Comparison of ENCODE assay signal across 29 mouse cellular contexts in the genomic region with DNA sequence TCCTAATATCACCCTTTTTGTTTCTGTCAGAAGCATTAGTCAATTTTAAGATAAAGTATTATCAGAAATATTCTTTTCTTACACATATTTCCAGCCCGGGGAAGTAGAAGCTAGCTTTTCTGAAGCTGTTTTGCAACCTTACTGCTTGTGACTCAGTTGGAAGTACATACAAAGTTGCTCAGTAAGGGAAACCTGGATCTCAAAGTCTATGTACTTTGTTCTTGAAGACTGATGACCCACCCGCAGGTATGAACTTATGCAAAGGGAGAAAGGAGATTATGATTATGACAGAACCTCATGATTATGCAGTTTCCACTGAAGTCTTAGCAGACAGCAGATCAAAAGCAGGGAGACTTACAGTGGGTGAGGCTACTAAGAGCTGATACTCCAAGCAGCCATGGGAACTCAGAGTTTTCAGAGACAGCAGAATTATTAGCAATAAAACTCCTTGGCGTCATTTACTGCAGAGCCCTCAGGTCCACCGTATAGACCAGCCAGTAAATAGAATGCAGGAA. TPM values are rescaled to one million over a fixed set of nuclear protein-coding genes. Genes with fewer than 3 reads are reported as not detected.
DNase-seq lines count a peak whose midpoint lies in the region; ATAC-seq and TF ChIP-seq lines count a peak whose summit lies in the region.
"Had no signal": no experiment of that assay in that cellular context is flagged by ENCODE, and none has a peak within 500 bp of the region (broad histone marks: within the 10 kb centered on the region; RNA-seq: fewer than 3 reads in every experiment).

No protein-coding gene starts in this region.

- H3K4me3 ChIP-seq in intestine, embryonic 16.5 days (ENCODE audit: low read length), result no peak overlapping the region
- H3K4me3 ChIP-seq in small intestine, adult 2 months (ENCODE audit: low read depth, low read length), result no peak overlapping the region
- H3K4me3 ChIP-seq: embryonic facial prominence, embryonic 12.5 days; erythroblast, embryonic 14.5 days; forebrain, embryonic 12.5 days; forebrain, embryonic 15.5 days; heart, embryonic 12.5 days; heart, embryonic 15.5 days; hindbrain, embryonic 10.5 days; hindbrain, embryonic 13.5 days had no signal

- TF ChIP-seq CTCF in small intestine, adult 2 months (IDR thresholded peaks at IDR 0.05; ENCODE audit: extremely low read depth, insufficient read length, insufficient replicate concordance, low read depth, low read length), result no peak

- no peaks in the 10 kb centered on the region; the same call in 1 of the 2 replicates for H3K27me3 ChIP-seq in intestine, embryonic 16.5 days (replicated peaks; ENCODE audit: control insufficient read depth, insufficient read depth, low read length)
- H3K27me3 ChIP-seq in small intestine, adult 2 months (ENCODE audit: control insufficient read depth, insufficient read depth, low read length), result no peaks in the 10 kb centered on the region
- H3K27me3 ChIP-seq: forebrain, embryonic 15.5 days; heart, embryonic 12.5 days; heart, embryonic 15.5 days had no signal

- H3K36me3 ChIP-seq in intestine, embryonic 16.5 days (ENCODE audit: control insufficient read depth, insufficient read depth, low read length), result no peaks in the 10 kb centered on the region
- no peaks in the 10 kb centered on the region for H3K36me3 ChIP-seq in small intestine, adult 2 months (ENCODE audit: control insufficient read depth, insufficient read depth, low read length)
- H3K36me3 ChIP-seq: embryonic facial prominence, embryonic 12.5 days; forebrain, embryonic 12.5 days; forebrain, embryonic 15.5 days; heart, embryonic 12.5 days; heart, embryonic 15.5 days; hindbrain, embryonic 10.5 days; hindbrain, embryonic 13.5 days had no signal

- peak; percentile 30 for DNase-seq in kidney, adult 9 months
- DNase-seq in kidney, postnatal 10 days, result no peak
- DNase-seq in left cerebral cortex, adult 18-20 months (ENCODE audit: low spot score in 2 of 2), result no peak
- no peak for DNase-seq in ovary, postnatal 36 days (ENCODE audit: low spot score)
- DNase-seq: adrenal gland, adult 2 months; adrenal gland, postnatal 14 days; cerebellum, adult 11-12 months; cerebellum, adult 8-10 months; cerebellum, postnatal 14 days; gastrocnemius, postnatal 25 days; heart, adult 18-20 months; heart, postnatal 10 days; heart, postnatal 36 days had no signal

- H3K27ac ChIP-seq in intestine, embryonic 16.5 days (ENCODE audit: low read length), result peak overlapping the region; percentile 65
- peak overlapping the region; percentile 93 for H3K27ac ChIP-seq in small intestine, adult 2 months (ENCODE audit: insufficient read depth, low read depth, low read length)
- H3K27ac ChIP-seq: embryonic facial prominence, embryonic 12.5 days; forebrain, embryonic 12.5 days; forebrain, embryonic 15.5 days; heart, embryonic 15.5 days; hindbrain, embryonic 10.5 days; hindbrain, embryonic 13.5 days had no signal

- 67% methylated on average over 4 of the region's 4 CpGs for WGBS in intestine, embryonic 16.5 days
- WGBS in small intestine, adult 2 months, result 46% methylated on average over 4 of the region's 4 CpGs

- H3K9me3 ChIP-seq in intestine, embryonic 16.5 days (ENCODE audit: control insufficient read depth, low read length), result no peaks in the 10 kb centered on the region
- H3K9me3 ChIP-seq: embryonic facial prominence, embryonic 12.5 days; forebrain, embryonic 12.5 days; forebrain, embryonic 15.5 days; heart, embryonic 12.5 days; heart, embryonic 15.5 days; hindbrain, embryonic 10.5 days; hindbrain, embryonic 13.5 days had no signal

- ATAC-seq in intestine, embryonic 16.5 days, result peak; percentile 94
- ATAC-seq: CD4-positive, CD25-positive, alpha-beta regulatory T cell, adult 4 months; forebrain, embryonic 15.5 days; hindbrain, embryonic 16.5 days had no signal

- H3K4me1 ChIP-seq in intestine, embryonic 16.5 days (ENCODE audit: control insufficient read depth, insufficient read depth, low read length), result no peaks in the 10 kb centered on the region
- H3K4me1 ChIP-seq in small intestine, adult 2 months (ENCODE audit: control insufficient read depth, insufficient read depth, insufficient read length, low read length), result peaks cover 3% of the 10 kb centered on the region; the same call in 1 of the 2 replicates
- H3K4me1 ChIP-seq: embryonic facial prominence, embryonic 12.5 days; forebrain, embryonic 12.5 days; forebrain, embryonic 15.5 days; heart, embryonic 12.5 days; heart, embryonic 15.5 days; hindbrain, embryonic 10.5 days; hindbrain, embryonic 13.5 days had no signal

- no peak for TF ChIP-seq POLR2A in small intestine, adult 2 months (IDR thresholded peaks at IDR 0.05; ENCODE audit: low read depth, low read length)

- H3K4me2 ChIP-seq in intestine, embryonic 16.5 days (ENCODE audit: low read depth, low read length), result no peak overlapping the region
- H3K4me2 ChIP-seq: embryonic facial prominence, embryonic 12.5 days; forebrain, embryonic 12.5 days; forebrain, embryonic 15.5 days; heart, embryonic 12.5 days; heart, embryonic 15.5 days; hindbrain, embryonic 13.5 days had no signal

- no peak overlapping the region for H3K9ac ChIP-seq in intestine, embryonic 16.5 days (ENCODE audit: low read depth, low read length)
- H3K9ac ChIP-seq: embryonic facial prominence, embryonic 12.5 days; forebrain, embryonic 12.5 days; forebrain, embryonic 15.5 days; heart, embryonic 12.5 days; heart, embryonic 15.5 days; hindbrain, embryonic 13.5 days had no signal

RNA-seq across cellular contexts. Expression of a gene that starts 3.8 kb away (rescaled TPM):
- polyA plus RNA-seq in intestine, embryonic 16.5 days (2015; fragmentation: Nextera tagmentation; extraction: Ambion mirVana), result 124 and 183 TPM in 2 replicates
- 16.8 and 82.4 TPM in 2 replicates for polyA plus RNA-seq in small intestine, adult 2 months (2012; rRNA removed)
- total RNA-seq in left cerebral cortex, adult 18-20 months (2021), result 1 to 10 TPM in 1 of 2 experiments, under 1 TPM in 1; 0.82 to 1.5 TPM
- total RNA-seq: MEL had no signal
- polyA plus RNA-seq: CD4-positive, CD25-positive, alpha-beta regulatory T cell, adult 4 months; erythroblast, embryonic 14.5 days had no signal

RNA-seq across cellular contexts. Expression of a gene that starts 46.7 kb away (rescaled TPM):
- 8.3 and 8.4 TPM in 2 replicates for polyA plus RNA-seq in intestine, embryonic 16.5 days (2015; fragmentation: Nextera tagmentation; extraction: Ambion mirVana)
- polyA plus RNA-seq in small intestine, adult 2 months (2012; rRNA removed), result not detected in 2 replicates
- total RNA-seq in left cerebral cortex, adult 18-20 months (2021), result under 1 TPM in 1 of 2 experiments, not detected in 1; 0.44 TPM
- total RNA-seq: adrenal gland, postnatal 14 days; gastrocnemius, adult 8-10 months; gastrocnemius, postnatal 25 days; heart, adult 18-20 months; heart, postnatal 10 days; heart, postnatal 36 days had no signal
- polyA plus RNA-seq: adrenal gland, adult 2 months; C2C12; CD4-positive, CD25-positive, alpha-beta regulatory T cell, adult 4 months; erythroblast, embryonic 14.5 days; gonadal fat pad, adult 2 months; heart, embryonic 12.5 days; heart, embryonic 15.5 days had no signal

RNA-seq across cellular contexts. Expression of a gene that starts 59.1 kb away (rescaled TPM):
- 16.7 and 20.3 TPM in 2 replicates for polyA plus RNA-seq in intestine, embryonic 16.5 days (2015; fragmentation: Nextera tagmentation; extraction: Ambion mirVana)
- polyA plus RNA-seq in small intestine, adult 2 months (2012; rRNA removed), result 3.5 and 4.2 TPM in 2 replicates
- total RNA-seq in left cerebral cortex, adult 18-20 months (2021), result 1 to 10 TPM; 9.5 to 9.9 TPM
